Mouse (Mus musculus) CD4-positive helper T cell, adult 2 months (primary cell): ENCODE measurements at regions not wholly inside any gene's neighbourhood (a gene's known extent, or its start where the extent isn't known, plus 50 kb on each side); places are given as distances from the start of the nearest gene placed in this dataset.

Experiments used
- DNase-seq: peaks from one replicate; pipeline ENCODE4 v3.0.0-alpha.2; 2012; ENCODE audit warnings: low read depth, missing footprints, low spot score

GRCm38 (mm10) chr9:25374161-25374560 is 107.2 kb upstream of the Eepd1 start:
- DNase-seq: no peak

- DNase-seq: no peak
These were observed 105.1 kb upstream of the Eepd1 start for GRCm38 (mm10) chr9:25376209-25376608.

- no peak for DNase-seq
These were observed 103.3 kb upstream of the Eepd1 start for GRCm38 (mm10) chr9:25377771-25378747.

GRCm38 (mm10) chr9:25385333-25385732 is 96.0 kb upstream of the Eepd1 start:
- DNase-seq: no peak

GRCm38 (mm10) chr9:25387876-25388650 is 93.3 kb upstream of the Eepd1 start:
- no peak for DNase-seq

- no peak for DNase-seq
These were observed 92.0 kb upstream of the Eepd1 start for GRCm38 (mm10) chr9:25389351-25389750.

- DNase-seq: peak; percentile 16
These were observed 80.6 kb upstream of the Eepd1 start for GRCm38 (mm10) chr9:25400647-25401335.

- DNase-seq: no peak
These were observed 75.5 kb upstream of the Eepd1 start for GRCm38 (mm10) chr9:25405848-25406247.

- DNase-seq: no peak
These were observed 72.8 kb upstream of the Eepd1 start for GRCm38 (mm10) chr9:25408518-25408917.

GRCm38 (mm10) chr9:25409729-25410128 is 71.6 kb upstream of the Eepd1 start:
- DNase-seq: no peak

- DNase-seq: no peak
These were observed 67.5 kb upstream of the Eepd1 start for GRCm38 (mm10) chr9:25413873-25414272.

GRCm38 (mm10) chr9:25414315-25414714 is 67.0 kb upstream of the Eepd1 start:
- DNase-seq: no peak

- no peak for DNase-seq
These were observed 54.4 kb upstream of the Eepd1 start for GRCm38 (mm10) chr9:25426941-25427340.

GRCm38 (mm10) chr9:25429450-25430213 is 51.7 kb upstream of the Eepd1 start:
- no peak for DNase-seq
